Mouse (Mus musculus): Measurements from ENCODE around the gene Bmf. TPM values are rescaled to one million over a fixed set of nuclear protein-coding genes. Genes with fewer than 3 reads are reported as not detected.

The Bmf gene
- polyA plus RNA-seq, 1 experiment, result 10.1 TPM

DNA sequence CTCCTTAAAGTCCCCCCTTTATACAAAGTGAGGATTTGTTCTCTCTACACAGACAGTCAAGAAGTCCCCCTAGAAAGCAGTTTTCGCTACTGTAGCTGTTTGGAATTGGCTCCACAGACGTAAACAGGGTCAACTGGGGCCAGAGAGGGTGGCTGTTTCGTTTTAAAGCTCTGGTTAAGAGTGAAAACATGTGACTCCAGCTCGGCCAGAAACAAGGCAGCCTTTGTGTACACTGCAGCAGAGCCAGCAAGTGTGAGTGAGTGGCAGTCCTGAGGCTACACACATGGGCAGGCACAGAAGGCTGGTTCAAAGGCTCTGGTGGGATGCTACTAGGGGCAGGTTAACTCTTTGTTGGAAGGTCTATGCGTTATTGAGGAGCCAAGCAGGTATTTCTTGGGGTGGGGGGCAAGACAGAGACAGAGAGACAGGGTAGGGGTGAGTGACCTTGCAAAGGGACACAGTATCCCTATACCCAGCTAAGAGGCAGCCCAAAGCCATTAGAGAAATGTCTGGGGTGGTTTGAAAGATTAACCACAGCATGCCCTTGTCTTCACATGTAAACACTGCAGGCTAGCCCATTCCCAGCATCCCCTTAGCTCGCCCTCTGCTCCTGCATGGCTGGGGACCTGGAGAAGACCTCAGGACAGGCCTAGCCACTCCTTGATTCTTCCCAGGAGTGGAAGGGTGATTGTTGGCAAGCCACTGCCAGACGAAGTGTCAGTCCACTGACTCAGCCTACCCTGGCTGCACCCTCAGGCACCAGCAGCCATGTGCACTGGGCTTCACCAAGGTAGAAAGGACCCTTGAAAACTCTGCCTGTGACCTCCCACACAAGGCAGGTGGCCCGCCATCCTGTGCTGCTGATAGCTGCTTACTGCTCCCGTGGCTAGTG lies 29.2 kb downstream of the Bmf start:
- no peak for TF ChIP-seq CTCF (IDR thresholded peaks at IDR 0.05; ENCODE audit: borderline replicate concordance, insufficient read depth, low read length)
- no peak for TF ChIP-seq POLR2A (IDR thresholded peaks at IDR 0.05; ENCODE audit: low read depth, low read length)
- Histone ChIP-seq H3K4me1 (ENCODE audit: control insufficient read depth, insufficient read depth, low read length) (no peaks in the 10 kb centered on the region), H3K4me3 (ENCODE audit: insufficient read depth, low read length) (no peak overlapping the region), H3K27ac (ENCODE audit: insufficient read depth, low read length) (no peak overlapping the region)

DNA sequence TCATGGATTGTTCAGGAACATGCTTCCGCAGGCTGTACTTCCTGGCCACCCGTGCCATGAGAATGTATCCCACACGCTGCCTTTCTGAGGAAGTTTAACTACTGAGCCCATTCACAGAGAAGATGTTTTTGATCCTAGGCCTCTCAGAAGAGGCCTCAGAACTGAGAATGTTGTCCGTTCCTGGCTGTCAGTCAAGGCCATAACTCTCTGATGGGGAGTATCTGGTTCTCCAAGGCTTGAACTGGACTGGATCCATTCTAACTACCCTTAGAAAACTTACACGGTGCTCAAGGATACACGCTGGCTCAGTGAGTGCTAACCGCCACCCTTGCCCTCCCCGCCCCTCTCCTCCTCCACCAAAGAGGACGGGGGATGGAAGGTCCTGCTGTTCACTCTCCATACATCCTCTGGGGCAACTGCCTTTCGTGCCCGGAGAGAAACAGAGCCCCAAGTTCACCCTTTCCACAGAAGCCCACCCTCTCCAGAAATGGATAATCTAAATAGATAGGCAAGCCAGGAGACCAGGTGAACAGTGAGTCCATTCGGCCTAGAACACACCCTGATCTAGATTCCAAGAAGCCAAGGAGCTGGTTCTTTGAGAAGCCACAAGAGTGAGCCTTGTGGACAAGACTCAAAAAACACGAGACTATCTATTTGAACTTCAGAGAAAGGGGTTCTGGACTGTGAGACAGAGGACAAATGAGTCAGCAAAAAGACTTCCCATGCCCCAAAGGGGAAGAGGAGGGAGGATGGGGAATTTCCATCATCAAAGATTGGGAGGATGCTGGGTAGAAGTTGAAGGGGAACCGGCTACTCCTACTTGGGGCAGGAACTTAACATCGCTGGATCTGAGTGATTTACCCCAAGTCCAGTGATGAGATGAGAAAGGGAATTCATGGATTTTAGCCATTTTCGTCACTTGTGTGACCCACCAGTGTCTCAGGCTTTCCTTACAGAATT lies 36.8 kb downstream of the Bmf start:
- no peak for TF ChIP-seq CTCF (IDR thresholded peaks at IDR 0.05; ENCODE audit: borderline replicate concordance, insufficient read depth, low read length)
- TF ChIP-seq POLR2A (IDR thresholded peaks at IDR 0.05; ENCODE audit: low read depth, low read length), result no peak
- Histone ChIP-seq H3K4me1 (ENCODE audit: control insufficient read depth, insufficient read depth, low read length) (no peaks in the 10 kb centered on the region), H3K27ac (ENCODE audit: insufficient read depth, low read length) (no peak overlapping the region), H3K4me3 (ENCODE audit: insufficient read depth, low read length) (no peak overlapping the region)

DNA sequence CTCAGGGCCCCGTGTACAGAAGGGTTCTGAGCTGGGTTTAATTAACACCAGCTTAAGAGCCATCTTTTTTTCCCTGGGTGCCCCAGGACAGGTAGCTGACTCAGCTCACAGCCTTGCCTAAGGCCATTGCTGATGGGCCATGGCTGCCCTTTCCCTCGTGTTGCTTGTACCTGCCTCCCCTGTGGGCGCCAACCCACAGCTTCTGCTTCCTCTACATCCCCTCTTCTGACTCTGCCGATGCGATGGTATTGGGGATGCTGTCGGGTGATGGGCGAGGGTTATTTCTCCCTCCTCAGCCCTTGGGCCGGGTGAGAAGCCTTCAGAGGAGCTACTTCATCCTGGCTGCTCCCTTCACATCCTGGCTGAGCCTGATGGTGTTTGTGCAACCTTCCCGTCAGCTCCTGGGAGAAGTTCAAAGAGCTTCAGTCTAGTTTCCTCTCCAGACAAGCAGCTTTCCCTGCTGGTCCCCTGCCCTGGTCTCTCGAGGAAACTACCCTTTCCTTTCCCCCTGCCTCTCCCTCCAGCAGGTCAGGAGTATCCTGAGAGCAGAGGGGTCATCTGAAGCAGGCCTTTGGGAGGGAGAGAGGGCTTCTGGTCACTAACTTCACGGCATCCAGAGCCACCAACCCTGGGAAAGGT lies 37.6 kb downstream of the Bmf start:
- Histone ChIP-seq H3K4me3 (ENCODE audit: insufficient read depth, low read length) (no peak overlapping the region), H3K4me1 (ENCODE audit: control insufficient read depth, insufficient read depth, low read length) (no peaks in the 10 kb centered on the region), H3K27ac (ENCODE audit: insufficient read depth, low read length) (no peak overlapping the region)
- TF ChIP-seq POLR2A (IDR thresholded peaks at IDR 0.05; ENCODE audit: low read depth, low read length) (no peak), CTCF (IDR thresholded peaks at IDR 0.05; ENCODE audit: borderline replicate concordance, insufficient read depth, low read length) (no peak)

DNA sequence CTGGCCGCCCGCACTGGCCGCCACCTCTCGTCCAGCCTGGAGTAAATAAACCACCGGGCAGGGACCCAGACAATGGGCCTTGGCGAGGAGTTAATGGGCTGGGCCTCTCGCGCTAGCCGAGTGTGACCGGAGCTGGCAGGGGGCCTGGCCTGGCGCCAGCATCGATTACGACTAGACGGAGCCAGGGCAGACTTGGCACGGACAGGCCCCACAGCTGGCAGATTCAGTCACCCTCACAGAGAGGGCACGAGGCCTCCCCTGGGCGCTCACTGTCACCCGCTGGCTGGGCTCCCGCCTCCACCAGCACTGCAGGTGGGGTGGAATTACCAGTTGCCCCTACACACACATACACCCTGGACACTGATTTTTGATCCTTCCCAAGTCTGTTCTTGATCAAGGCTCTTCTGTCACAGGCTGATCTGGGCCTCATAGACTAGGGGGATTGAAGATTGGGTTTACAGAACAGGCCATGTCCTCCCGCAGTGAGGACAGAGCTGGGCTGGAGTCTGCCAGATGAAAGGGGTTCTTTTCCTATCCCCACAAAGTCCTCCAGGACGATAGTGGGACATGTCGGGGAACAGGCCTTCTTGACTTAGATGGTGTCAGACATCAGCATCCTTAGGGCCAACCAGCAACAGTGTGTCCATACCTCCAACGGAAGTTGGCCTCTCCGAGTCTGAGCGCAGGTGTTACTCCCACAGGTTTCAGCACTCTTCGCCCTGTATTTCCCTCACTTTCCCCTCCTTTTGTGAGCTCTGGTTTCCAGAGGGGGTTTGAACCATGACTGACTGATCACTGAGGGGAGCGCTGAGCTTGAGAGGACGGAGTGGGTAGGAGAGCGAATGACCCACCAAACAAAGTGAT lies 38.8 kb downstream of the Bmf start:
- Histone ChIP-seq H3K4me1 (ENCODE audit: control insufficient read depth, insufficient read depth, low read length) (no peaks in the 10 kb centered on the region), H3K4me3 (ENCODE audit: insufficient read depth, low read length) (no peak overlapping the region), H3K27ac (ENCODE audit: insufficient read depth, low read length) (no peak overlapping the region)
- TF ChIP-seq CTCF (IDR thresholded peaks at IDR 0.05; ENCODE audit: borderline replicate concordance, insufficient read depth, low read length) (no peak), POLR2A (IDR thresholded peaks at IDR 0.05; ENCODE audit: low read depth, low read length) (no peak)

DNA sequence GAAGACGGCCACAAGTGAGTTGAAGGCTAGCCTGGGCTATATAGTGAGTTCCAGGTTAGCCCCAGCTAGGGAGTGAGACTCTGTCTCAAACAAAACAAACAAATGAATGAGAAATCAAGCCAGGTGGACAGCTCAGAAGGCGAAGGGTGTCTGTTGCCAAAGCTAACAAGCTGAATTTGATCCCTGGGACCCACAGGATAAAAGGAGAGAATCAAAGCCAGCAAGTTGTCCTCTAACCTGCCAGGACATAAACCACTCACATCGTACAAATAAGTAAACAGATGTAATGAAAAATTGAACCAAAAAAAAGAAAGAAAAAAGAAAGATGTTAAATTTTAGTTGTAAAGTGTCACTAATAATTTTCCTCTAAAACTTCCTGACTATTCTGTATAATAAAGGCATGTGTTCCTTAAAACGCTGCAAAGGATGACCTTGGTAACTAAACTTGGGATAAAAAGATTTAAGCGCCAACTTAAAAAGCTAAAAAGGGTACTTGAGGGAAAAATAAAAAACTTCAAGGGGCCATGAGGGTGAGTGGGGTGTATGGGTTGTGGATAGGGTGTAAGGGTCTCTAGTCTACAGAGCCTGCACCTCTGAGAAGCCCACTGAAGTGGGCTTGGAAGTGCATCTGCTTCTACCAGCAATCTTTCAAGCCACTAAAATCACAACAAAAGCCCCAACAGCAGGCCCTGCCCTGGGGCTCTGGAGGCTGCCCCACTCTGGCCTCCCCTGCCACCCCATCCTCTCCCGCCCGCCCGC lies 39.6 kb downstream of the Bmf start:
- TF ChIP-seq CTCF (IDR thresholded peaks at IDR 0.05; ENCODE audit: borderline replicate concordance, insufficient read depth, low read length) (no peak), POLR2A (IDR thresholded peaks at IDR 0.05; ENCODE audit: low read depth, low read length) (no peak)
- H3K4me3 ChIP-seq (ENCODE audit: insufficient read depth, low read length), result no peak overlapping the region
- H3K27ac ChIP-seq (ENCODE audit: insufficient read depth, low read length), result no peak overlapping the region
- no peaks in the 10 kb centered on the region for H3K4me1 ChIP-seq (ENCODE audit: control insufficient read depth, insufficient read depth, low read length)

DNA sequence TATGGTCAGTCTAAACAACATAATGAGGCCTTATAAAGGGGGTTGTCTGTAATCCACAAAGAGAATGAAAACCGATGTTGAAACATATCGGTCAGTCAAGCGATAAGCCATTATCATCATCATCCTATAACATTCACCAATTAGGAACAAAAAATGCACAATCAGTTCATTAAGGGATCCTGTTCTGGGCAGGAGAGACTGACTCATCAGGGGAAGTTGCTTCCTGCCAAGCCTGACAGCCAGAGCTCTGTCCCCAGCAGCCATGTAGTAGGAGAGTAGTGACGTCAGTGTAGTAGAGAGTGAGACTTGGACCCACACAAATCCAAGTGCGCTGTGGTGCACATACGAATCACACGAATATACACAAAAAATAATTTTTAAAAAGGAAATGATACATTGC lies 42.4 kb downstream of the Bmf start:
- H3K4me3 ChIP-seq (ENCODE audit: insufficient read depth, low read length), result no peak overlapping the region
- no peaks in the 10 kb centered on the region for H3K4me1 ChIP-seq (ENCODE audit: control insufficient read depth, insufficient read depth, low read length)
- no peak overlapping the region for H3K27ac ChIP-seq (ENCODE audit: insufficient read depth, low read length)
- no peak for TF ChIP-seq CTCF (IDR thresholded peaks at IDR 0.05; ENCODE audit: borderline replicate concordance, insufficient read depth, low read length)
- no peak for TF ChIP-seq POLR2A (IDR thresholded peaks at IDR 0.05; ENCODE audit: low read depth, low read length)

DNA sequence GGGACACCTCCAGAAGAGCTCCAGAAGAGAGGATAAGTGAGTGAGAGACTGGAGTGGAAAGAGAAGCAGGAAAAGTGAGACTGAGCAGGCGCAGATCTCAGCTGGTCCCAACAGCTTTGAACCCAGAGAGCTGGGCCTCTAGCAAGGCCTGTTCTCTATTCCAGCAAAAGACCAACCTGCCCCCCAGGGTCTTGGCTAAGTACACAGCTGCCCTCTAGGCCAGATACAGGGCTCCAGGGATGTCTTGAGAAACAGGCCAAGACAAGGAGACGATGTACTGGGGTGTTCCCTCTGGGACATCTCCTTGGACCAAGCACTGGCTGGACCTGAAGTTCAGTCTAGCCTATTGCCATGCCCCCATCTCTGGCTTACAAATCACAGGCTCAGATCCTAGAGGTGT lies 49.3 kb downstream of the Bmf start:
- H3K27ac ChIP-seq (ENCODE audit: insufficient read depth, low read length), result no peak overlapping the region
- TF ChIP-seq POLR2A (IDR thresholded peaks at IDR 0.05; ENCODE audit: low read depth, low read length) (no peak), CTCF (IDR thresholded peaks at IDR 0.05; ENCODE audit: borderline replicate concordance, insufficient read depth, low read length) (no peak)
- H3K4me1 ChIP-seq (ENCODE audit: control insufficient read depth, insufficient read depth, low read length), result no peaks in the 10 kb centered on the region
- no peak overlapping the region for H3K4me3 ChIP-seq (ENCODE audit: insufficient read depth, low read length)

DNA sequence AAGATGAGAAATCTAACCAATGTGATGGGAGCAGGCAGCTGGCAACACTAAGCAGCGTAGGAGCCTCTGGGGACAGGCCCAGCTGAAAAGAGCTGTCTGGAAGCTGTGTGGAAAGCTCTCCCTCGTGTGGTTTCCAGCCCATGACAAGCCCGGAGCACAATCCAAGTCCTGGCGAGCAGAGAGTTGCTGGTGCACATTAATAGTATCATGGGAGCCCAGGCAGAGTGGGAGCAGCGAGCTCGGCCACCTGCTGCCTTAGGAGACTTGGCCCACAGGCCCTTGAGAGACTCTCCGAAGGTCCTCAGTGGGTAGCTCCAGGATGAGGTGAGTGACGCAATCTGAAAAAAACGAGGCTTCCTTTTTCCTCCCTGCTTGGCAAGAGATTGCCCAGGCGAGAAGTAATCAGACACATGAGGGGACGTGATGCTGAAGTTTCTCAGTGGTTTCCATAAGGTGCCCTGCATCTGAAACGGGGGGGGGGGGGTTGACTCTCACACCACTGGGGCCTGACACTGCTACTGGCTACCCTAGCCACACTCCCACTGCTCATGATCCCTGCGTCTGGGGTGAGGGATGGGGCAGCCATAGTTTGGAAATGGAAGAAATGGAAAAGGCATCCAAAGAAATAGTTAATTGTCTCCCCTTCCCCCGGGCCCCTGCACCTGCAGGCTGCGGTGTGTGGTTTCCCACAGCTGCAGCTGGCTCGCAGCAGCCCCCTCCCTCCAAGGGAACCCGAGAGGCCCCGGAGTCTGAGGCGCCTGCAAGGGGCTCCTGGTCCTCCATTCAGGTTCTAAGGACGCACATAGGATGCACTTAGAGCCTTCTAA lies 50.1 kb downstream of the Bmf start:
- Histone ChIP-seq H3K4me3 (ENCODE audit: insufficient read depth, low read length) (no peak overlapping the region), H3K4me1 (ENCODE audit: control insufficient read depth, insufficient read depth, low read length) (no peaks in the 10 kb centered on the region), H3K27ac (ENCODE audit: insufficient read depth, low read length) (no peak overlapping the region)
- TF ChIP-seq CTCF (IDR thresholded peaks at IDR 0.05; ENCODE audit: borderline replicate concordance, insufficient read depth, low read length) (no peak), POLR2A (IDR thresholded peaks at IDR 0.05; ENCODE audit: low read depth, low read length) (no peak)

All from embryonic fibroblast, embryonic 13.5 days (primary cell).